Mouse (Mus musculus): ENCODE measurements around the gene Med25.

The Med25 gene

GRCm38 (mm10) chr7:44848561-44849415, 43.7 kb downstream of the Med25 start, which contains the start of the genes Akt1s1 and Tbc1d17:
TSS of gene Akt1s1 (plus strand) at chr7:44848991.
TSS of gene Tbc1d17 (minus strand) at chr7:44849079.
- in situ Hi-C loops (cut with MboI) = no loop called here

- in situ Hi-C loops (cut with MboI) = no loop called here
Measured at GRCm38 (mm10) chr7:44847772-44848171, 44.7 kb downstream of the Med25 start.

GRCm38 (mm10) chr7:44846804-44847203, 45.7 kb downstream of the Med25 start:
- in situ Hi-C loops (cut with MboI) = no loop called here

- in situ Hi-C loops (cut with MboI) = no loop called here
Measured at GRCm38 (mm10) chr7:44845006-44845405, 47.5 kb downstream of the Med25 start.

- in situ Hi-C loops (cut with MboI) = no loop called here
Measured at GRCm38 (mm10) chr7:44841825-44842463, 50.6 kb downstream of the Med25 start.

- in situ Hi-C loops (cut with MboI) = no loop called here
Measured at GRCm38 (mm10) chr7:44840426-44840825, 52.1 kb downstream of the Med25 start.

- in situ Hi-C loops (cut with MboI) = loop anchor here (10.0 kb wide), 1 partner anchor 115 kb away; no protein-coding TSS in a partner anchor
Measured at GRCm38 (mm10) chr7:44839491-44840191, 52.9 kb downstream of the Med25 start.

GRCm38 (mm10) chr7:44839171-44839490, 53.4 kb downstream of the Med25 start:
- in situ Hi-C loops (cut with MboI) = loop anchor here (10.0 kb wide), 1 partner anchor 114 kb away; no protein-coding TSS in a partner anchor

- in situ Hi-C loops (cut with MboI) = loop anchor here (10.0 kb wide), 1 partner anchor 113 kb away; no protein-coding TSS in a partner anchor
Measured at GRCm38 (mm10) chr7:44838073-44838472, 54.4 kb downstream of the Med25 start.

GRCm38 (mm10) chr7:44836423-44837053, 56.0 kb downstream of the Med25 start:
- in situ Hi-C loops (cut with MboI) = loop anchor here (10.0 kb wide), 1 partner anchor 112 kb away; no protein-coding TSS in a partner anchor

- in situ Hi-C loops (cut with MboI) = loop anchor here (10.0 kb wide), 1 partner anchor 111 kb away; no protein-coding TSS in a partner anchor
Measured at GRCm38 (mm10) chr7:44836016-44836404, 56.5 kb downstream of the Med25 start.

GRCm38 (mm10) chr7:44835373-44836015, 57.0 kb downstream of the Med25 start:
- in situ Hi-C loops (cut with MboI) = loop anchor here (10.0 kb wide), 1 partner anchor 111 kb away; no protein-coding TSS in a partner anchor

- in situ Hi-C loops (cut with MboI) = loop anchor here (10.0 kb wide), 1 partner anchor 108 kb away; no protein-coding TSS in a partner anchor
Measured at GRCm38 (mm10) chr7:44832763-44833162, 59.7 kb downstream of the Med25 start.

- in situ Hi-C loops (cut with MboI) = no loop called here
Measured at GRCm38 (mm10) chr7:44828706-44829105, 63.8 kb downstream of the Med25 start.

- in situ Hi-C loops (cut with MboI) = no loop called here
Measured at GRCm38 (mm10) chr7:44826771-44827170, 65.7 kb downstream of the Med25 start.
